Mouse (Mus musculus) lung, postnatal 0 days (tissue): Measurements from ENCODE around the gene Ankrd33.

Experiments used
- CTCF ChIP-seq: IDR thresholded peaks from 2 replicates; pipeline ENCODE4 v1.5.1; 2016; ENCODE audit warnings: antibody characterized with exemption, mild to moderate bottlenecking
- EP300 ChIP-seq: IDR thresholded peaks from 2 replicates; pipeline ENCODE4 v1.6.1; 2016; ENCODE audit warnings: antibody characterized with exemption, mild to moderate bottlenecking, control low read depth

DNA sequence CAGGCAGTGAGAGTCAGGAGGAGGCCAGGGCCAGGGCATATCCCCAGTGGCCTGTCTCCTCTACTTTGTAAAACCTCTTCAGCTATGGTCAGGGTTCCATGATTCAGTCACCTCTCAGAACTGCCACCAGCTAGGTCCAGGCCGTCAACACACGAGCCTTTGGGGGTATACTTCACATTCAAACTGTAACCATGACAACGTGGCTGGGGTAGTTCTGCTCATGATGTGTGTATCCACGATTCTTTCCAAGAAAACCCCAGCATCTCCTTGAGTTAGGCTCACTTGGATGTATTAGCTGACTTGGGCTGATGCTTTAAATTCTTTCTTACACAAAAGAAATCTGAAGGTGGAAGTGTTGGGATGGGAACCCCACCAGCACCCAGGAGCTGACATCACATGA is 27.3 kb upstream of the Ankrd33 start:
- no peak for TF ChIP-seq CTCF
- TF ChIP-seq EP300, result no peak
